Mouse (Mus musculus) lung, adult 2 months (tissue): ENCODE measurements around the gene Gm20388. TPM values are rescaled to one million over a fixed set of nuclear protein-coding genes. Genes with fewer than 3 reads are reported as not detected.

Source experiments
- DNase-seq: peaks from one replicate; pipeline ENCODE4 v3.0.0; 2022
- H3K4me1 ChIP-seq: fragments of 200-500 bp; 2 replicates; pipeline ENCODE4 v1.6.1; 2011; ENCODE audit warnings: low read length; ENCODE audit not compliant: control insufficient read depth, insufficient read depth
- H3K4me3 ChIP-seq: fragments of 200-500 bp; replicated peaks from 2 replicates; pipeline ENCODE3; 2011; ENCODE audit warnings: low read depth, mild to moderate bottlenecking, control low read depth, low read length; ENCODE audit errors: extremely low read depth
- CTCF ChIP-seq: fragments of 200-500 bp; IDR thresholded peaks from 2 replicates; pipeline ENCODE4 v1.5.1; 2011; ENCODE audit warnings: mild to moderate bottlenecking, low read length, control low read depth; ENCODE audit not compliant: insufficient read depth
- POLR2A ChIP-seq: fragments of 200-500 bp; IDR thresholded peaks from 2 replicates; pipeline ENCODE4 v1.6.1; 2011; ENCODE audit warnings: low read depth, mild to moderate bottlenecking, control low read depth, low read length, borderline replicate concordance; ENCODE audit errors: extremely low read depth
- WGBS: fragments of 180-500 bp; shearing (Covaris S2); methylation state at CpG from one replicate; pipeline ENCODE4 v1.1.7; 2018; 5-methylcytosine and 5-hydroxymethylcytosine counted together
- polyA plus RNA-seq: library from polyadenylated mRNA; depleted of rRNA; stranded (reverse); fragments of >200 nt; gene quantifications from 2 replicates; pipeline ENCODE4 v1.2.3, GENCODE M21; 2012

Gene Gm20388
- polyA plus RNA-seq, 1 experiment = 67.8 TPM

DNA sequence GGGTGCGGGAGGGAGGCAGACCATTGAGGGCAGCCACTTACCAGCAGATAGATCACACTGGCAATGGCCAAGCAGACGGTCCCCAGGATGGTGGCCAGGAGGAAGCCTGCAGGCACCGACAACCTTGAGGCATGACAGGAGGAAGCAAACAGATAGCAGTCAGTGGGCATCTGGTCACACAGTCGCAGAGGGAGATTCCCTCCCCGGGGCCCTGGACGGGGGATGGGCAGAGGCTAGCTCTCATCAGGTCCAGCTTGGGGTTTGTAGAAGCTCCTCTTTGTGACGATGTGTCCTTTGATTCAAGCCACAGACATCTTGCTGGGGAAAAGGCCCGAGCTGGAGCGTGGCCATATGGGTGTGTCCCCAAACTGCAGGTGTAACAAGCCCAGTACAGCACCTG lies 2515.5 kb downstream of the Gm20388 start:
- no peak for DNase-seq
- WGBS = 74% methylated on average over 9 of the region's 9 CpGs
- TF ChIP-seq POLR2A = no peak
- TF ChIP-seq CTCF = no peak
- no peak overlapping the region for H3K4me3 ChIP-seq
- H3K4me1 ChIP-seq = no peaks in the 10 kb centered on the region

DNA sequence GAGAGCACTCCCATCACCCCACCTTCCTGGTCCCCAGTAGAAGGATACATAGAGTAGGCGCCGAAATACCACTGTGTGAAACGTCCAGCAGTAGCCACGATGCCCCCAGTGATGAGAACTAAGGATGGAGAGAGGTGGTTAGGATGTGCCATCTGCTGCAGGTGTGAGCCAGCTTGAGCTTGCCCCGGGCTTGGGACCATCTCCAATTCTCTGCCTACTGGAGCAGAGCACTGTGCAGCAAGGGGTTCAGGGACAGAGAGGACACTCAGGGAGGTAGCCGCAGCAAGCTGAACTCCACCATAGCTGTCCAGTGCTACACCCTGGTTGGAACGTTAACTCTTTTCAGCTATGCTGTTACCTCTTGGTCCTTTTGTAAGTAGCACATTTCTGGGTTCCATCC lies 2517.0 kb downstream of the Gm20388 start:
- 87% methylated on average over 7 of the region's 7 CpGs for WGBS
- Histone ChIP-seq H3K4me1 (peaks cover 5% of the 10 kb centered on the region; the same call in 1 of the 2 replicates), H3K4me3 (no peak overlapping the region)
- DNase-seq = no peak
- TF ChIP-seq POLR2A (no peak), CTCF (no peak)

DNA sequence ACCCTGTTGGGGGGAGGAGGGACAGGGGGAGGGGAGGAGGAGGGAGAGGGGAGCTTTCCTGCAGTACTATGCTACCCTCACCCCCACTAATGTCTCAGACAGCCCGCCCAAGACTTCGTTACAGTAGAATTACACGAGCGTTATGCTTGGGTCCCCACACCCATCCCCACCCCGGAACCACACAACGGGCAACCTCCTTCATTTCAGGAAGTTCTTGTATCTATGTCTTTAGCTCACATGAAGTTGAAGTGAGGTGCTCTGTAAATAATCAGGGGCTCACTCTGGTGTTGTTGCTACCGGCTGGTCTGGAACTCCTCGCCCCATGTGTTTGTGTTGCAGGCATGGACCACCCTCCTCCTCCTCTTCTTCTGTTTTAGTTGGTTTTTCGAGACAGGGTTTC lies 2517.5 kb downstream of the Gm20388 start:
- no peak for DNase-seq
- no peak for TF ChIP-seq CTCF
- no peak for TF ChIP-seq POLR2A
- 76% methylated on average over 9 of the region's 9 CpGs for WGBS
- Histone ChIP-seq H3K4me1 (peaks cover 8% of the 10 kb centered on the region), H3K4me3 (no peak overlapping the region)

- peaks cover 9% of the 10 kb centered on the region for H3K4me1 ChIP-seq
- peak; percentile 12 for DNase-seq
- TF ChIP-seq POLR2A (0 out of 2 replicates have a peak, but pooled peaks have one; percentile 34), CTCF (no peak)
Measured at GRCm38 (mm10) chr8:122430058-122430636, 2519.5 kb downstream of the Gm20388 start.

GRCm38 (mm10) chr8:122430646-122431045 lies 2520.0 kb downstream of the Gm20388 start:
- no peak for DNase-seq
- WGBS = 63% methylated on average over 3 of the region's 3 CpGs
- TF ChIP-seq CTCF (no peak), POLR2A (no peak)
- no peak overlapping the region for H3K4me3 ChIP-seq
- peaks cover 9% of the 10 kb centered on the region for H3K4me1 ChIP-seq

More at GRCm38 (mm10) chr8:122430058-122430636, 2519.5 kb downstream of the Gm20388 start:
- WGBS = 71% methylated on average over 10 of the region's 10 CpGs
- no peak overlapping the region for H3K4me3 ChIP-seq

DNA sequence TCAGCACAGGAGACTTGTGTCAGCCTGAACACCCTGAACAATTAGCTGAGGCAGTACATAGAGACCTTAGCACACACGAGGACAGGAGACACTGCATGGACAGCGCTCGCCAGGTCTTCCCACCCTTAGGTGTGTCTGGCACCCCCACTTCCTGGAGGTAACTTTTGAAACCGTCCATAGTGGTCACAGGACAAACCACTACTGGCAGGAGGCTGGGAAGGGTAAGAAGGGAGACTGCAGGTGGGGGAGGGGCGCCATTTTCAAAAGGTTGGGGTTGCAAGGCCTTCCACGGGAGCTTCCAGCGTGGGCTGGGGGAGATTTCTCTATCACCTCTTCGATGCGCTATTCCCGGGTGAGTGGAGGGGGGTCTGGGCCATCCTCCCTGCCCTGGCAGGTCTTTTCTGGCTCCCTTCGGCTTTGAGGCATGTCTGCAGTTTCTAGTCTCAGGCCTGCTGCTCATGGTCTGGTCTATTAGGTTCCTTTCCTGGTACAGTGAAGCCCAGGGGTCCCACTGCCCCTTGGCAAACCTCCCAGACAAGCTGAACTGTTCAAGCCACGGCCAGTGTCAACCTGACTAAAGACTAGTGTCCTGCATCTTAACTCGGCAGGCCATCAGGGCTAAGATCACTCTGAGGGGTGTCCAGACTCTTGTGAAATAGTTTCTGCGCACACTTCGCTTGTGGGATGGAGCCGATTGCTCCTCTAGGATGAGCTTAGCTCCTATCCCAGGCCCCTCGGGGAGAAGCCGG lies 2521.2 kb downstream of the Gm20388 start:
- 22% methylated on average over 18 of the region's 18 CpGs for WGBS
- TF ChIP-seq CTCF (no peak), POLR2A (no peak)
- Histone ChIP-seq H3K4me3 (peak overlapping the region; percentile 92), H3K4me1 (peaks cover 9% of the 10 kb centered on the region)
- no peak for DNase-seq

DNA sequence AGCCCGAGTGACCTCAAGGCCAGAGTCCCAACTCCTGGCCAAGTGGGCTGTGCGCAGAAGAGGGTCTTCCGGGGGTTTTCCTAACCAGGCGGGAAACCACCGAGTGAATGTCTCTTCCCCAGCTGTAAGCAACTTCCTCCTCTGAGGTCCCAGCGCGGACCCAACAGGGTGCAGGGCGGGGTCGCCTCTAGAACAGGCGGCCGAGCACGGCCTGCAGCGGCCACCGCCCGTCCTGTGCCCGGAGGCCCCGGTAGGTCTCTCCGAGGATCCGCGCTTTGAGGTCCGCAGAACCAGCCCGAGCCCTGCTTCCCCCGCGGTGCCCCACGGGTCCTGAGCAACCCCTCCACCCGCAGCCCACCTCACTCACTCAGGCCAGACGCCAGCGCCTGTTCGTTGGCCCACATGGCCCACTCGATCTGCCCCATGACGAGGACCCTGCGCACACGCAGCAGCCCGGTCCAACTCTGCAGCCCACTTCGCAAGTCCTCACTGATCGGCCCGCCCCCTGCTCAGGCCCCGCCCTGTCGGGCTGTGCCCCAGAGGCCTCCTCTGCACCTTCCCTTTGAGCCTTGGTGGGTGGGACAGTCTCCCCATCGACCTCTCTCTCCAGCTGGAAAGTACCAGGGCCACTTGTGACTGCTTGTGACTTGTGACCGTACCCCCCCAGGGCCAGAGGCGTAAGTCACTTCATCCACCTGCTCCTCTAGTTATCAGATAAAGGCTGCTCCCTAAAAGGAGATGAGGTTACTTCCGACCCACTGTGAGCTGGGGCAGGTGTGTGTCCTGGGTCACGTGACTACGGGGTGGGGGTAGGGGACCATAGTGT lies 2522.0 kb downstream of the Gm20388 start, which contains the start of gene Cyba:
Gene Cyba (minus strand): TSS at position 488 of the 826 bp plus-strand sequence.
- peak within 1 kb of the TSS; percentile 92 for H3K4me3 ChIP-seq
- peaks cover 9% of the 10 kb centered on the region for H3K4me1 ChIP-seq
- 2% methylated on average over 45 of the region's 45 CpGs for WGBS
- TF ChIP-seq CTCF (no peak), POLR2A (peak; percentile 64; the same call in 1 of the 2 replicates)
- DNase-seq = peak; percentile 84

- Histone ChIP-seq H3K4me1 (peaks cover 9% of the 10 kb centered on the region), H3K4me3 (peak overlapping the region; percentile 92)
- DNase-seq = no peak
- WGBS = 60% methylated on average over 11 of the region's 11 CpGs
- TF ChIP-seq POLR2A (no peak), CTCF (peak; percentile 34; the same call in 1 of the 2 replicates)
Measured at GRCm38 (mm10) chr8:122433269-122433905, 2522.7 kb downstream of the Gm20388 start.

DNA sequence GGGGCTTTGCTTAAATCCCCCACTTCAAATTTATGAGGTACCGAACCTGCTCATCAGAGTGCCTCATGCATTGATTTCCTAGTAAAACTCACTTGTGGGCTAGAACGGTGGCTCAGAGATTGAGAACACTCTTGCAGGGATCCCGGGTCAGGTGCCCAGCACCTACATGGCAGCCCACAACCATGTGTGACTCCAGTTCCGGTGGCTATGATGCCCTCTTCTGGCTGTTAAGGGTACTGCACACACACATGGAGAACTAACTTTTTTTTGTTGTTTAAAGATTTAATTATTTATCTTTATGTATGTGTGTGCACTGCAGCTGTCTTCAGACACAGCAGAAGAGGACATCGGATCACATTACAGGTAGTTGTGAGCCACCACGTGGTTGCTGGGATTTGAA lies 2524.7 kb downstream of the Gm20388 start:
- peaks cover 9% of the 10 kb centered on the region for H3K4me1 ChIP-seq
- no peak overlapping the region for H3K4me3 ChIP-seq
- TF ChIP-seq POLR2A (no peak), CTCF (peak; percentile 15; the same call in 1 of the 2 replicates)
- 92% methylated on average over 6 of the region's 6 CpGs for WGBS
- DNase-seq = no peak
